Mouse (Mus musculus) limb, embryonic 13.5 days (tissue): ENCODE results near the gene Nr3c2. TPM values are rescaled to one million over a fixed set of nuclear protein-coding genes. Genes with fewer than 3 reads are reported as not detected.

Experiments
- ATAC-seq: fragments of 200-750 bp; cut with Nextera tagmentation; 2 replicates; pipeline ENCODE4 v1.8.0; 2017; ENCODE audit warnings: low read depth, moderate number of reproducible peaks, moderate TSS enrichment; ENCODE audit not compliant: low FRiP score
- H3K27ac ChIP-seq: fragments of 300-500 bp; sonication (generic); 2 replicates; pipeline ENCODE4 v1.5.1; 2015; ENCODE audit warnings: inconsistent platforms, mild to moderate bottlenecking, moderate library complexity
- H3K27me3 ChIP-seq: fragments of 300-500 bp; sonication (generic); 2 replicates; pipeline ENCODE4 v1.6.1; 2015; ENCODE audit warnings: mild to moderate bottlenecking, inconsistent platforms
- H3K36me3 ChIP-seq: fragments of 300-500 bp; sonication (generic); 2 replicates; pipeline ENCODE4 v1.6.1; 2015; ENCODE audit warnings: inconsistent platforms, mild to moderate bottlenecking, moderate library complexity
- H3K4me1 ChIP-seq: fragments of 300-500 bp; sonication (generic); 2 replicates; pipeline ENCODE4 v1.6.1; 2015; ENCODE audit warnings: inconsistent platforms
- H3K4me2 ChIP-seq: fragments of 300-500 bp; sonication (generic); replicated peaks from 2 replicates; pipeline ENCODE4 v1.6.1; 2015; ENCODE audit warnings: inconsistent platforms, mild to moderate bottlenecking, moderate library complexity
- H3K4me3 ChIP-seq: fragments of 300-500 bp; sonication (generic); 2 replicates; pipeline ENCODE4 v1.5.1; 2015; ENCODE audit warnings: moderate library complexity, mild to moderate bottlenecking, inconsistent platforms
- H3K9ac ChIP-seq: fragments of 300-500 bp; sonication (generic); 2 replicates; pipeline ENCODE4 v1.6.1; 2015; ENCODE audit warnings: mild to moderate bottlenecking, inconsistent platforms
- H3K9me3 ChIP-seq: fragments of 300-500 bp; sonication (generic); 2 replicates; pipeline ENCODE4 v1.6.1; 2016; ENCODE audit warnings: inconsistent platforms
- WGBS: fragments of 180-500 bp; shearing (Covaris S2); methylation state at CpG from one replicate; pipeline ENCODE4 v1.1.7; 2015; 5-methylcytosine and 5-hydroxymethylcytosine counted together
- polyA plus RNA-seq: library from polyadenylated mRNA; unstranded; fragments of >200 nt; fragmentation: Nextera tagmentation; extraction: Ambion mirVana; gene quantifications from 2 replicates; pipeline ENCODE4 v1.2.1, GENCODE M21; 2015

Nr3c2 gene
- polyA plus RNA-seq, 1 experiment from 2014 or later = 4.7 TPM

DNA sequence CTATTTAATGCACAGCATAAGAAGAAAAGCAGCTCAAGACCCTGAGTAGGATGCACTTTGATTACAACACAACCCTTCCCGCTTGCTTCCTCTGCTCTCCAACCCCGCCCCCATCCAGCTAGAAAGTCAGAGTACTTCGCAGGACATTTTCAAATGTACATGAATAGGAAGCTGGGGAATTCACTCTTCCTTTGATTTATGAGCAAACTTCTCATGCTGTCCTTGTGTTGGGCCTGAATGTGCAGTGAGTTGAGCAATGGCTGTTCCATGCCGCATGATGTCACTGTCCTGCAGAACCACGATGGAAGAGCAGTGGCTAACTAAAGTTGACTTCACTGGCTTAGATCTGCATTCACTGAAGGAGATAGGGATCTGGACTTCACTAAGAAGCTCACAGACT is 376.3 kb downstream of the Nr3c2 start:
- 88% methylated on average over 5 of the region's 5 CpGs for WGBS
- Histone ChIP-seq H3K27ac (no peak overlapping the region), H3K9ac (no peak overlapping the region), H3K9me3 (no peaks in the 10 kb centered on the region; the same call in 1 of the 2 replicates), H3K4me2 (no peak overlapping the region), H3K4me3 (no peak overlapping the region), H3K36me3 (peaks cover 21% of the 10 kb centered on the region), H3K4me1 (peaks cover 23% of the 10 kb centered on the region), H3K27me3 (no peaks in the 10 kb centered on the region)
- no peak for ATAC-seq

DNA sequence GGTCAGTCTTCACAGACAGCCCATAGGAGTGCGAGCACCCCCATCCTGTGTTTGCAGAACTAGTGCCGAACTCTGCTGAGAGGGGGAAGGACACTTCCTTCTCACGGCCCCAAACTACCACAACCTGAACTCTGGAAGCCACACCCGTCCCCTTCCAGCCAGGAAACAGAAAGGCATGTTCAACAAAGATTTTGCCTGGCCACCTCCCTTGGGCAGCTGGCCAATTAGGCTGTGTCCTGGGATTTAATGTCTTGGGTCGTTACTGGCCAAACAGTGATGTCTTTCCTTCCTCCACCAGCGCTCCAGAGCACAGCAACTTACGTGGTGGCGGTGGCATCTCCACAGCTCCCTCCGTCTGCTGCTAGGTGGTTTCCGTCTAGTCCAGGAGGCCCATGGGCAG is 377.6 kb downstream of the Nr3c2 start:
- Histone ChIP-seq H3K4me1 (peaks cover 24% of the 10 kb centered on the region), H3K9ac (no peak overlapping the region), H3K36me3 (peaks cover 13% of the 10 kb centered on the region), H3K4me2 (no peak overlapping the region), H3K27me3 (no peaks in the 10 kb centered on the region), H3K27ac (no peak overlapping the region), H3K9me3 (no peaks in the 10 kb centered on the region), H3K4me3 (no peak overlapping the region)
- ATAC-seq = no peak
- WGBS = 69% methylated on average over 10 of the region's 10 CpGs

DNA sequence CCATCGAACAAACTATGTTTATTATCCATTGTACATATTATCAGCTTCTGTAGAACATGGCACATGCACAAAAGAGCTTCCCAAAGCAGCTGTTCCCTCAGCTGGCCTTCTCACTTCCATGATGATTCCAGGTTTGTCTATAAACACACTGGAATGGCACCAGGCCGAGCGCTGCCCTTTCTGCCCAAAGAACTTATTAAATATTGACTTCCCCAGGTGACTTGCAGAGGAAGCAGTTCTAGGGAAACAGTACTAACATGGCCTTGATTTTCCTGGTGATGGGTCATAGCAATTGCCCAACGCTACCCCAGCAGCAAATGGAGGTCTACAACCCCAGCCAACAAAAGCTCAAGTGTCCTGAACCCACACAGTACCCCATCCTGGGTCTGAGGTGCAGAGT is 379.0 kb downstream of the Nr3c2 start:
- ATAC-seq = no peak
- no peaks in the 10 kb centered on the region for H3K27me3 ChIP-seq
- H3K27ac ChIP-seq = no peak overlapping the region
- H3K9me3 ChIP-seq = no peaks in the 10 kb centered on the region
- H3K4me2 ChIP-seq = no peak overlapping the region
- peaks cover 13% of the 10 kb centered on the region for H3K36me3 ChIP-seq
- no peak overlapping the region for H3K4me3 ChIP-seq
- no peak overlapping the region for H3K9ac ChIP-seq
- H3K4me1 ChIP-seq = peaks cover 18% of the 10 kb centered on the region
- WGBS = 91% methylated on average over 4 of the region's 4 CpGs

DNA sequence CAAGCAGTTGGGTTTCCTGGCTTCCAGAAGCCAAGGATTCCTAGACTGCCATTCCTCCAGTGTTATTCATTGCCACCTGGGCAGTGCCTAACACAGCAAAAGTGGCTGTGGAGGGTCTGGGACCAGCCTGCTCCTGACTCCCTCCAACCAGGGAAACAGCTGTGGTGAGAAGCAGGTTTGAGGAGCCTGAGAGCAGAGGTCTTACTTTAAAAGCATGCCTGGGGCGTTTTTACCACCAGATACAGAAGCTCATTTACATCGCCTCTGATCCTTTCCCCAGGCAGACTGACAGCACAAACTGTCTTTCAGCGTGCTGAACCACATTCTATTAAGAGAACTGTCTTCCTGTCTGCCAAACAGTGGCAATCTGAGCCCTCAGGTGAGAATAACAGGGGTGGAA is 380.7 kb downstream of the Nr3c2 start:
- peaks cover 14% of the 10 kb centered on the region for H3K36me3 ChIP-seq
- peaks cover 18% of the 10 kb centered on the region for H3K4me1 ChIP-seq
- no peak overlapping the region; the same call in 1 of the 2 replicates for H3K27ac ChIP-seq
- H3K4me2 ChIP-seq = no peak overlapping the region
- no peak overlapping the region for H3K9ac ChIP-seq
- 36% methylated on average over 3 of the region's 3 CpGs for WGBS
- H3K27me3 ChIP-seq = no peaks in the 10 kb centered on the region
- no peak overlapping the region for H3K4me3 ChIP-seq
- no peak for ATAC-seq
- no peaks in the 10 kb centered on the region for H3K9me3 ChIP-seq

DNA sequence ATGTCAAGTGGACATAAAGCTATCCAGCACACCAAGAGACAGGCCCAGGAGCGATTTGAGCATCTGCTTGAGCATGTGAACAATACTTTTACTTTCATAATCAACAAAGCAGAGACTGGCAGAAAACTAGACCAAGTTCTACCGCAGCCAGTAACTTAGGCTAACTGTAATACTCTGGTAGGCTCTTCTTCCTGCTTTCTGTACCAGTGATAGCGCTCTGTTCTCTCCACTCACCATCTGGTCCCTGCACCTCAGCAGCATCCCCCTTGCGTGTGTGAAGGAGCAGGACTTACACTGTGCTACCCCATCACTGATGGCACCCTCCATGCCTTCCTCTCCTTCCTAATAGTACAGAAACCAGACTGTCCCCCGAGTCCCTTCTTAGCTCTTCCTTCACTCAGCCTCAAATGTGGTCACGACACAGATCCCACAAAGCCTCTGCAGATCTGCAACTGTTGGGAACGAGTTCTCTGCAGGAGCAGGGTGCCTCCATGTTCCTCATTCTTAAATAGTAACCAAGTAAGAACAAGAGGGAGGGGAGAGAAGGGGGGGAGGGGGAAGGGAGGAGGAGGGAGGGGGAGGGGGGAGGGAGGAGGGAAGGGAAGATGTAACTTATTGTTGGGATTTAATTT is 383.5 kb downstream of the Nr3c2 start:
- Histone ChIP-seq H3K9me3 (no peaks in the 10 kb centered on the region), H3K4me3 (no peak overlapping the region), H3K36me3 (peaks cover 7% of the 10 kb centered on the region), H3K9ac (no peak overlapping the region), H3K4me2 (no peak overlapping the region), H3K27ac (no peak overlapping the region), H3K27me3 (no peaks in the 10 kb centered on the region), H3K4me1 (peaks cover 12% of the 10 kb centered on the region)
- WGBS = 94% methylated on average over 7 of the region's 7 CpGs
- no peak for ATAC-seq

DNA sequence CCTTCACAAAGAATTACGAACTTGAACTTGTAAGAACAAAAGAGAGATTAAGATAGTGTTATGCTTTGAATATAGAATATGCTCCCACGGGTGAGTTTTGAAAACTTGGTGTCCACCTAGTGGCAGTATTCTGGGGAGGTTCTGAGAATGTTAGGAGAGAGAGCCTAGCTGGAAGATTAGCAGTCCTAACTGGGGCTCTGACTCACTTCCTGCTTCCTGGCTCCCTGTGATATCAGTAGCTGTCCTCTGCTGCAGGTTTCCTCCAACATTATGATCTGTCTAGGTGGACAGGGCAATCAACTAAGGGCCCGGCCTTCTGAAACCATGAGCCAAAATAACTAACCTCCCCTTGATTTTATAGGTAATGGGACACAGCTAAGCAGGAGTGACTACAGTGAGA is 385.2 kb downstream of the Nr3c2 start:
- no peaks in the 10 kb centered on the region for H3K27me3 ChIP-seq
- H3K36me3 ChIP-seq = peaks cover 10% of the 10 kb centered on the region
- H3K9me3 ChIP-seq = no peaks in the 10 kb centered on the region
- H3K9ac ChIP-seq = no peak overlapping the region
- no peak overlapping the region for H3K27ac ChIP-seq
- peaks cover 19% of the 10 kb centered on the region for H3K4me1 ChIP-seq
- 90% methylated on average over 3 of the region's 3 CpGs for WGBS
- no peak overlapping the region for H3K4me3 ChIP-seq
- no peak for ATAC-seq
- H3K4me2 ChIP-seq = no peak overlapping the region

DNA sequence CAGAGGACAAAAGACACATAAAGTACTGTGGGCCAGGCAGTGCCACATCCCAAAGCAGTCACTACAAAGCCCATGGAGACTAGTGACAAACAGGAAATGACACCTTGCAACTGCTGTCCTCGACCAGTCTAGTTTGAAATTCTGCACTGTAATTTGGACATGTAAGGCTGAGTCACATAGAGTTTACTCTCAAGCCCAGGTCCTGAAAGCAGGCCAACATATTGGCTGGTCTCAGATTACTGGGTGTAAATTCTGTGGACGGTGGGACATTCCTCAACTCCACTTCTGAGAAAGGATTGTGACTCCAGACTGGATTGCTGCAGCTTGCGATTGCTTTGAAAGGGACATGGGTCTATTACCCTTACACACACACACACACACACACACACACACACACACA is 388.8 kb downstream of the Nr3c2 start:
- Histone ChIP-seq H3K4me1 (peaks cover 10% of the 10 kb centered on the region; the same call in 1 of the 2 replicates), H3K27ac (no peak overlapping the region; the same call in 1 of the 2 replicates), H3K4me3 (no peak overlapping the region), H3K4me2 (no peak overlapping the region), H3K36me3 (peaks cover 10% of the 10 kb centered on the region), H3K9ac (no peak overlapping the region), H3K9me3 (no peaks in the 10 kb centered on the region), H3K27me3 (no peaks in the 10 kb centered on the region)
- ATAC-seq = no peak
- 43% methylated on average over 3 of the region's 3 CpGs for WGBS

DNA sequence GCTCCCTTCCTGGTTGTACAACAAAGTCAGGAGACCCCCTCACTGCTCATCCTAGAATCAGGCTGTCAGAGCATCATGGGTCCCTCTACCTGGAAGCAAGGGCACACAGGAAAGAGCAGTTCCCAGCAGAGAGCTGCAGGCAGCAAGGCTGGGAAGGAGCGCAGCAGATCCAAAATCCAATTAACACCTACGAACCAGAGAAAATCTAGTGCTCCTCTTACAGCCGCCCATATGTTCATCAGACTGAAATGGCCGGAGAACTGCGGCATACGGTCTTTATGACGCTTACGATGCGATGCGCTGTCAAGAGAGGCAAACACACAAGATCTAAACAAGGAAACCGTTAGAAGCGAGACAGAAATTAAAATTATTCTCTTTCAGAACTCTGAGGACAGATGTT is 389.2 kb downstream of the Nr3c2 start:
- Histone ChIP-seq H3K4me1 (peaks cover 10% of the 10 kb centered on the region; the same call in 1 of the 2 replicates), H3K36me3 (peaks cover 10% of the 10 kb centered on the region), H3K9ac (no peak overlapping the region), H3K4me3 (no peak overlapping the region), H3K9me3 (no peaks in the 10 kb centered on the region), H3K27ac (no peak overlapping the region), H3K4me2 (no peak overlapping the region), H3K27me3 (no peaks in the 10 kb centered on the region)
- 82% methylated on average over 12 of the region's 12 CpGs for WGBS
- no peak for ATAC-seq

DNA sequence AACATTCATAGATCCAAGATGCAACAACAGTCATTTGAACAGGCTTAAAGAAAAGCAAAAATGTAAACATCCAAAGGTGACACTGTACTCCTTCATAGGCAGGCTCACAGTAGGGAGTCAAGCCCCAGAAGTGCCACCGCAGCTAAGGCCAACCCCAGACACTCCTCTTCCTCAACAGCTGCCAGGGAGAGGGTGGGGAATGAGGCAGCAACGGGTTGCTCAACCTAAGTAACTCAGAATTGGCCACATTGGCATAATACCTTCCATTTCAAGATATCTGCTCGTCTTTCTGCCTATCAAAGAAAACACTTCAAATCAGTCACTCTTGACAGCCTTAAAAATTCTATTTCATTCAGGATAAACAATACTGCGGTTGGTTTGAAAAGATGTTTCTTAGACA is 392.9 kb downstream of the Nr3c2 start:
- H3K27ac ChIP-seq = no peak overlapping the region
- peaks cover 10% of the 10 kb centered on the region; the same call in 1 of the 2 replicates for H3K4me1 ChIP-seq
- no peak overlapping the region for H3K4me2 ChIP-seq
- H3K9ac ChIP-seq = no peak overlapping the region
- H3K9me3 ChIP-seq = peaks cover 11% of the 10 kb centered on the region
- no peak for ATAC-seq
- 79% methylated on average over 4 of the region's 4 CpGs for WGBS
- H3K27me3 ChIP-seq = no peaks in the 10 kb centered on the region
- no peak overlapping the region for H3K4me3 ChIP-seq
- H3K36me3 ChIP-seq = peaks cover 16% of the 10 kb centered on the region

DNA sequence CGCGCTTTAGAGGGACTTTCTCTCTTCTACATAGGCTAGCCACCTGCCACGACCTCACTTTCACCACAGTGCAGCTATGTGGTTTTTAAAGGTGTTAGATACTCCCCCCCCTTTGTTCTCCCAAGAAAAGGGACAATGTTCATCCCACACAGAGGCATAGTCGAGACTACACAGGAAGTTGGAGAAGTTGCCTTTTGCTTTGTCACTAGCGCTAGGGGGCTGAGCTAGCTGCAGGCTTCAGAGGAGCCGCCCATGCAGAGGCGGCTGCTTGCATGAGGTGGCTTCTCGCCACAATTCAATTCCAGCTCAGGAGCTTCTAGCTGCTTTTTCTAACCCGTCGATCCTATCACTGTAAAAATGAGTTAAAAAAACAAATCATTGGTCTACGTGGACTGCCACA is 393.4 kb downstream of the Nr3c2 start:
- Histone ChIP-seq H3K27ac (no peak overlapping the region), H3K36me3 (peaks cover 21% of the 10 kb centered on the region), H3K27me3 (no peaks in the 10 kb centered on the region), H3K4me3 (no peak overlapping the region), H3K4me1 (peaks cover 10% of the 10 kb centered on the region; the same call in 1 of the 2 replicates), H3K4me2 (no peak overlapping the region), H3K9me3 (peaks cover 12% of the 10 kb centered on the region), H3K9ac (no peak overlapping the region)
- 72% methylated on average over 11 of the region's 11 CpGs for WGBS
- ATAC-seq = no peak

DNA sequence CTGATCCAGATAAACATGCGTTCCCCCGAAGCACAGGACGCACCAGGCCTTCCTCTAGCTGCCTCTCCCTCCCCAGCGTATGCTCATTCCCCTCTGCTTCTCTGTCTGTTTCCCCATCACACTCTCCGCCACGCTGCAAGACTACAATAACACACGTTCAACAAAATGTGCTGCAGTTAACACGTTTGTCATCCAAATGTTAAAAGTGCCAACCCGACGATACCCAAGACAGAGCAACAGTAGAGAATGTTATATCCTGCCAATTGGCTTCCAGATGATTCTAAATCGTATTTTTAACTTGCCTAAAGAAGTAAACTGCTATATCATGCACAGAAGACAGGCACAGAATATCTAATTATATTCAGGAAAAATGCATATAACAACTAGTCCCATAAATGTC is 395.4 kb downstream of the Nr3c2 start:
- Histone ChIP-seq H3K36me3 (peaks cover 21% of the 10 kb centered on the region), H3K27ac (no peak overlapping the region), H3K4me2 (no peak overlapping the region), H3K4me1 (0 out of 2 replicates have a peak, but pooled peaks cover 3% of the 10 kb centered on the region), H3K9me3 (peaks cover 12% of the 10 kb centered on the region), H3K9ac (no peak overlapping the region), H3K27me3 (no peaks in the 10 kb centered on the region), H3K4me3 (no peak overlapping the region)
- ATAC-seq = no peak
- WGBS = 86% methylated on average over 11 of the region's 11 CpGs
